Mouse (Mus musculus): ENCODE data around the gene Ypel2. TPM values are rescaled to one million over a fixed set of nuclear protein-coding genes. Genes with fewer than 3 reads are reported as not detected.

The Ypel2 gene
- polyA plus RNA-seq, 1 experiment from 2014 or later = 1.2 TPM

- Histone ChIP-seq H3K9me3 (replicated peaks) (no peaks in the 10 kb centered on the region), H3K36me3 (no peaks in the 10 kb centered on the region), H3K4me3 (replicated peaks) (no peak overlapping the region), H3K9ac (no peak overlapping the region), H3K27ac (no peak overlapping the region), H3K4me1 (replicated peaks) (peaks cover 11% of the 10 kb centered on the region; the same call in 1 of the 2 replicates), H3K4me2 (no peak overlapping the region), H3K27me3 (no peaks in the 10 kb centered on the region)
- no peak for ATAC-seq (ENCODE audit: low read depth)
- no peak for DNase-seq
- whole genome bisulfite sequencing (ENCODE audit: insufficient replicate concordance) = 52% methylated on average over 6 of the region's 6 CpGs
Observed at GRCm38 (mm10) chr11:86909028-86909427, 84.5 kb downstream of the Ypel2 start.

DNA sequence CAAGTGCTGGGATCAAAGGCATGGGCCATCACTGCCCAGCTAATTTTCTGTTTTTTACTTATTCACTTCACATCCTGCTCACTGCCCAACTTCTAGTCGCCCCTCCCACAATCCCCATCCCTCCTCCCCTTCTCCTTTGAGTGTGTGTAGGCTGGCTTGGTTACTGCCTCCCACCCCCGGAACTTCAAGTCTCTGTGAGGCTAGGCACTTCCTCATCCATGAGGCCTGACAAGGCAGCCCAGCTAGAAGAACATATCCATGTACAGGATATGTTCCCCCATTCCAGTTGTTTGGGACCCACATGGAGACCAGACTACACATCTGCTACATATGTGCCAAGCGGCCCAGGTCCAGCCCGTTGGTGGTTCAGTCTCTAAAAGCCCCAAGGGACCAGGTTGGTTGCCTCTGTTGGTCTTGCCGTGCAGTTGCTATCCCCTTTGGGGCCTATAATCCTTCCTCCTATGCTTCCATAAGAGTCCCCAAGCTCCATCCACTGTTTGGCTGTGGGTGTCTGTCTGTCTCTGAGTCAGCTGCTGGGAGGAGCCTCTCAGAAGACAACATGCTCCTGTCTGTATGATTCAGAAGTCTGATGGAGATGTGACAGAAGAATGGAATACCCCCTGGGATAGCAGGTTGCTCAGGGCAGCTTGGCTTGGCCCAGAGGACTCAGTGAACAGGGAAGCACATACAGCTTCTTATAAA is 85.5 kb downstream of the Ypel2 start:
- no peaks in the 10 kb centered on the region for H3K9me3 ChIP-seq (replicated peaks)
- DNase-seq (no peak), ATAC-seq (ENCODE audit: low read depth) (no peak)
- H3K4me3 ChIP-seq (replicated peaks) = no peak overlapping the region
- 53% methylated on average over 5 of the region's 5 CpGs for WGBS (ENCODE audit: insufficient replicate concordance)
- no peak overlapping the region for H3K9ac ChIP-seq
- H3K36me3 ChIP-seq = no peaks in the 10 kb centered on the region
- H3K4me1 ChIP-seq (replicated peaks) = peaks cover 11% of the 10 kb centered on the region; the same call in 1 of the 2 replicates
- H3K4me2 ChIP-seq = no peak overlapping the region
- no peak overlapping the region for H3K27ac ChIP-seq
- no peaks in the 10 kb centered on the region for H3K27me3 ChIP-seq

DNA sequence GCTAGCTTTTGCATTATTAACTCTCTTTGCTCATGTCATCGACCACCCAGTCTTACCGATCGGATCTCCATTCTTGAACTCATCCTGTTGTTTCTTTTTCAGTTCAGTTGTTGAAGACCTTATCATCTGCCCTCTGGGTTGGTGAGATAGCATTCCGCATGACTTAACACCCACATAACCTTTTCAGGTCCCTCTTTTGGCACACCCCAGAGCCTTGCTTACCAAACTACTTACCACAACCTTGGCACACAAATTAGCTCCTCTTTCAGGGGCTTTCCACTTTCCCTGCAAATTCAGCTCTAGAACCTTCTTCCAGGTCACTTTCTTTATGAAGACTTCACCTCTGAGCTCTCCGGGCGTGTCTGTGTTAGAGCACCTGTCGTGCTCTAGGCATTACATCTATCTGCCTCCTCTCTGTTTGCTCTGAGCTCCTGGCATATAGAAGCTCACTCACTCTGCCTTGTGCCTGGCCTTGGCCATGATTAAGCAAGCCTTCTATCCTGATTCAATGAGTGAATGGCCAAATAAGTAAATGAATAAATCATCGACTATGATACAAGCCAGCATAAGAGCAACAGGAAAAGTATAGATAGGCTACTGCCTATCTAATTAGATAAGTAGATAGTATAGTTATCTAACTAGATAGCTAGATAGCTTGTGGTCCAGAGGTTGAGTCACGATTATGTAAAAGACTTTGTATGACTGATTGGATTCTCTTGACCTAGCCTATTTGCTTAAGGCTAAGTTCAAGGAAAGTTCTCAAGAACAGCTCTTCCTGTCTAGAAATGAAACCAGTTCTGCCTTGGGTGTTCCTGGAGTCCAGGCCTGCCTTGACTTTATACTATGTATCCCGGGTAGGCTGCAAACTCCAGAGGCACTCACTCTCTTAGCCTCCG is 86.5 kb downstream of the Ypel2 start:
- no peak for DNase-seq
- H3K4me3 ChIP-seq (replicated peaks) = no peak overlapping the region
- 69% methylated on average over 11 of the region's 11 CpGs for WGBS (ENCODE audit: insufficient replicate concordance)
- no peak overlapping the region for H3K27ac ChIP-seq
- no peaks in the 10 kb centered on the region for H3K36me3 ChIP-seq
- no peaks in the 10 kb centered on the region for H3K27me3 ChIP-seq
- no peak for ATAC-seq (ENCODE audit: low read depth)
- H3K9me3 ChIP-seq (replicated peaks) = no peaks in the 10 kb centered on the region
- no peak overlapping the region for H3K4me2 ChIP-seq
- peaks cover 11% of the 10 kb centered on the region; the same call in 1 of the 2 replicates for H3K4me1 ChIP-seq (replicated peaks)
- no peak overlapping the region for H3K9ac ChIP-seq

- Histone ChIP-seq H3K9me3 (replicated peaks) (no peaks in the 10 kb centered on the region), H3K4me2 (no peak overlapping the region), H3K4me3 (replicated peaks) (no peak overlapping the region), H3K27me3 (no peaks in the 10 kb centered on the region), H3K4me1 (replicated peaks) (peaks cover 11% of the 10 kb centered on the region; the same call in 1 of the 2 replicates), H3K9ac (no peak overlapping the region), H3K27ac (no peak overlapping the region), H3K36me3 (no peaks in the 10 kb centered on the region)
- WGBS (ENCODE audit: insufficient replicate concordance) = 74% methylated on average over 6 of the region's 6 CpGs
- DNase-seq (no peak), ATAC-seq (ENCODE audit: low read depth) (no peak)
Observed at GRCm38 (mm10) chr11:86906257-86906656, 87.2 kb downstream of the Ypel2 start.

- 75% methylated on average over 2 of the region's 2 CpGs for WGBS (ENCODE audit: insufficient replicate concordance)
- ATAC-seq (ENCODE audit: low read depth) = no peak
- Histone ChIP-seq H3K9me3 (replicated peaks) (no peaks in the 10 kb centered on the region), H3K4me2 (no peak overlapping the region), H3K4me3 (replicated peaks) (no peak overlapping the region), H3K4me1 (replicated peaks) (peaks cover 11% of the 10 kb centered on the region; the same call in 1 of the 2 replicates), H3K27me3 (no peaks in the 10 kb centered on the region), H3K36me3 (no peaks in the 10 kb centered on the region), H3K27ac (no peak overlapping the region), H3K9ac (no peak overlapping the region)
- no peak for DNase-seq
Observed at GRCm38 (mm10) chr11:86905261-86905660, 88.2 kb downstream of the Ypel2 start.

DNA sequence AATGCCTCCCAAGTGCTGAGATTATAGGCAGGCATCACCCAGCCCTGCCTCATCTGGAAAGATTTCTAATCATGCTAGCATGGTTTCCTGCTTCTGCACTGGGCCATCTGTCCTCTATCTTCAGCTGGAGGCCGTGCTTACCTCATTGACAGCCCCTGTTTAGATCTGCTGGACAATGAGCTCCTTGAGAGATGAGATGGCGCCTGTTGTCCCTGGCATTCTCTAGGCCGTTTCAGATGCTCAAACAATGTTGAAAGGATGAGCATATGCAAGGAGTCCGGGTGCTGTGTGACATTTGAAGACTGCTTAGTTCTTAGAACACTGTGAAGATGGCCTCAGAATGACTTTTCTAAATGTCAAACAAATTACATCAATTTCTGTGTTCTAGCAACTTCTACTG is 88.8 kb downstream of the Ypel2 start:
- 52% methylated on average over 4 of the region's 4 CpGs for WGBS (ENCODE audit: insufficient replicate concordance)
- H3K9ac ChIP-seq = no peak overlapping the region
- no peaks in the 10 kb centered on the region for H3K9me3 ChIP-seq (replicated peaks)
- H3K27me3 ChIP-seq = no peaks in the 10 kb centered on the region
- no peak overlapping the region for H3K4me2 ChIP-seq
- no peak for DNase-seq
- no peak overlapping the region for H3K4me3 ChIP-seq (replicated peaks)
- ATAC-seq (ENCODE audit: low read depth) = no peak
- no peak overlapping the region for H3K27ac ChIP-seq
- H3K4me1 ChIP-seq (replicated peaks) = peaks cover 11% of the 10 kb centered on the region; the same call in 1 of the 2 replicates
- H3K36me3 ChIP-seq = no peaks in the 10 kb centered on the region

- no peaks in the 10 kb centered on the region for H3K36me3 ChIP-seq
- H3K9me3 ChIP-seq (replicated peaks) = no peaks in the 10 kb centered on the region
- H3K27me3 ChIP-seq = no peaks in the 10 kb centered on the region
- H3K4me3 ChIP-seq (replicated peaks) = no peak overlapping the region
- DNase-seq = no peak
- no peak overlapping the region for H3K27ac ChIP-seq
- H3K4me1 ChIP-seq (replicated peaks) = peaks cover 12% of the 10 kb centered on the region; the same call in 1 of the 2 replicates
- no peak for ATAC-seq (ENCODE audit: low read depth)
- H3K9ac ChIP-seq = no peak overlapping the region
- WGBS (ENCODE audit: insufficient replicate concordance) = 22% methylated on average over 2 of the region's 2 CpGs
- H3K4me2 ChIP-seq = no peak overlapping the region
Observed at GRCm38 (mm10) chr11:86898367-86898766, 95.1 kb downstream of the Ypel2 start.

DNA sequence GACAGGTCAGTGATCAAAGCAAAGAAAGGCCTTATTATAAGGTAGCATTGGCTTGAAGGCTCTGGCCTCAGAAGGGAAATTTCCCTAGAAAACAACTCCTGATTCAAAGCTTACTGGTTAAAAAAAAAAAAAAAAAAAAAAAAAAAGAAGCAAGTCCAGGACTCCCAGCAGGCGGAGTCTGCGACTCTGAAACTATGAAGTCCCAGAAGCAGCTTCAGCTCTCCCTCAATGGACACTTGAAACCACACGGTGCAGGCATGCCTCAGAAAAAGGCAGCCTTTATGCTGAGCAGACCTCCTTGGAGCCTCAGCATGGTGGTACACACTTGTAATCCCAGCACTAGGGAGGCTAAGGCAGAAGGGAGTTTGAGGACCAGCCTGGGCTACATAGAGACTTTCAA is 97.9 kb downstream of the Ypel2 start:
- Histone ChIP-seq H3K4me1 (replicated peaks) (peaks cover 12% of the 10 kb centered on the region; the same call in 1 of the 2 replicates), H3K4me3 (replicated peaks) (no peak overlapping the region), H3K4me2 (no peak overlapping the region), H3K27me3 (no peaks in the 10 kb centered on the region), H3K9ac (no peak overlapping the region), H3K27ac (no peak overlapping the region), H3K36me3 (no peaks in the 10 kb centered on the region), H3K9me3 (replicated peaks) (no peaks in the 10 kb centered on the region)
- DNase-seq (no peak), ATAC-seq (ENCODE audit: low read depth) (no peak)
- 52% methylated on average over 3 of the region's 3 CpGs for WGBS (ENCODE audit: insufficient replicate concordance)

DNA sequence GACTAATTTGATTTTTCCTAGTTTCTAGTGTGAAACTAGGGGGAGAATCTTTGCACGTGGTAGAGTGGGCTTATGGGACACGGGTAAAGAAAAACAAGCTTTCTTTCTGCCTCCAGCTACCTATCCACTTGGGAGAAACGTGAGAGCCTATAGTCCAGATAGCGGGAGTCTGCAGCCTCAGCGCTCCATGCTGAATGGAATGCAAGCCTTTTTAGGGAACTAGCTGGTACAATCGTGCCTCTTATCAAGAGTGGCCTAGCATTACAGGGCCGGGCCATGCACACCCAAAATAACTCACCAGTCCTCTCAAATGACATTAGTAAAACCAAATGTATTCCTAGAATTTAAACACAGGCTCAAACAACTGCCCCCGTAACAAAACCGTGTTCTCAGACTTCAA is 98.4 kb downstream of the Ypel2 start:
- peaks cover 12% of the 10 kb centered on the region; the same call in 1 of the 2 replicates for H3K4me1 ChIP-seq (replicated peaks)
- ATAC-seq (ENCODE audit: low read depth) (no peak), DNase-seq (no peak)
- no peaks in the 10 kb centered on the region for H3K9me3 ChIP-seq (replicated peaks)
- H3K27ac ChIP-seq = no peak overlapping the region
- no peaks in the 10 kb centered on the region for H3K36me3 ChIP-seq
- no peak overlapping the region for H3K9ac ChIP-seq
- 39% methylated on average over 9 of the region's 9 CpGs for WGBS (ENCODE audit: insufficient replicate concordance)
- no peaks in the 10 kb centered on the region for H3K27me3 ChIP-seq
- H3K4me2 ChIP-seq = no peak overlapping the region
- H3K4me3 ChIP-seq (replicated peaks) = no peak overlapping the region

DNA sequence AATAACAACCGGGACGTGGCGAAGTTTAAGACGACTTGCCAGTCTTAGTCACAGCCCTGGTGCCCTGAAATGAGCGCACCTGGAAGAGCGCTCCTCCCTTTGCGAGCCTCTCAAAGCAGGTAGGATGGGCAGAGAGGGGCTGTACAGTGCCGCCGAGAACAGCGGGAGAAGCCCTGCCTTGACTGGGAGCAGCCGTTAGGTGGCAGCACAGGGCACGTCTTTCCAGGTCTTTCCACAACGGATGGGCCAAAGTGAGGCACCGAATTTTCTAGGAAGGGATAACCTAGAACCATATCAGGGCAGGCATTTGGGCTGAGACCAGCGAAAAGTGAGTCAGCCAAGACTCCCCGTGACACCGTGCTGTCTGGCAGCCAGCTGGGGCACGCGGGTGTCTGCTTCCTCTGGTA is 99.3 kb downstream of the Ypel2 start:
- H3K27ac ChIP-seq = no peak overlapping the region
- H3K9me3 ChIP-seq (replicated peaks) = no peaks in the 10 kb centered on the region
- H3K4me1 ChIP-seq (replicated peaks) = peaks cover 12% of the 10 kb centered on the region; the same call in 1 of the 2 replicates
- no peaks in the 10 kb centered on the region for H3K36me3 ChIP-seq
- peak overlapping the region; percentile 53 for H3K4me2 ChIP-seq
- ATAC-seq (ENCODE audit: low read depth) (peak; percentile 31; the same call in 1 of the 2 replicates), DNase-seq (peak; percentile 47)
- 0 out of 2 replicates have a peak overlapping the region, but pooled peaks have one; percentile 7 for H3K4me3 ChIP-seq (replicated peaks)
- H3K9ac ChIP-seq = no peak overlapping the region; the same call in 1 of the 2 replicates
- WGBS (ENCODE audit: insufficient replicate concordance) = 7% methylated on average over 19 of the region's 19 CpGs
- no peaks in the 10 kb centered on the region for H3K27me3 ChIP-seq

DNA sequence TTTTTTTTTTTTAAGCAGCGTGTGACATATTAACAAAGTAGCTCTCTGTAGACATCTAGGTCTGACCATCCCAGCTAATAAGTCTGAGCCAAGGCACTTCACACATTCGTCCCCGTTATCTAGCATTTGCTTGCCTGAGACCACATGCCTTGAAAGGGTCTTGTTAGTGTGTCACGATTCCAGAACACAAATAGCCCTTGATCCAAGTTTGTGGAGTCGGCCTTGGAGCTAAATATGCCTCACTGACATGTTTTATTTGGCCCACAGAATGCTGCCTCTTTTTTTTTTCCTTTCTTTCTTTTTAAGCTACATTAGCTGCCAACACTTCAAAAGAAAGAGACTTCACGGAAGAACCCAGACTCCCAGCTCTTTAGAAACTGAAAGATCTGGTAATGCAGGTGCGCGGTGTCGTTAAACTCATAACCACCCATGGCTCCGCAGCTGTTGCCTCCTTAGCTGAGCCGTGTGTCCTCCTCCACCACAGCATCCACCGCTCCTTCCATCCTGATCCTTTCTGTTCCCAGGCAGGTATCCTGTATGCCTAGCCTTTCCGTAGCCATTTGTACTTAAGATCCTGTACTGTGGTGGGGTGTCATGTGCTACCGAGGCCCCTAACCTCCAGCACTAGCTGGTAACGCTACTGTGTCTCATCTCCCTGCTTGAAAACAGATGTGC is 100.4 kb downstream of the Ypel2 start:
- ATAC-seq (ENCODE audit: low read depth) (no peak), DNase-seq (no peak)
- no peak overlapping the region for H3K27ac ChIP-seq
- H3K9ac ChIP-seq = no peak overlapping the region
- H3K27me3 ChIP-seq = no peaks in the 10 kb centered on the region
- no peaks in the 10 kb centered on the region for H3K9me3 ChIP-seq (replicated peaks)
- H3K4me1 ChIP-seq (replicated peaks) = peaks cover 8% of the 10 kb centered on the region; the same call in 1 of the 2 replicates
- no peak overlapping the region for H3K4me2 ChIP-seq
- H3K36me3 ChIP-seq = no peaks in the 10 kb centered on the region
- 80% methylated on average over 15 of the region's 15 CpGs for WGBS (ENCODE audit: insufficient replicate concordance)
- H3K4me3 ChIP-seq (replicated peaks) = no peak overlapping the region

Measured in liver, embryonic 13.5 days (tissue).